Mouse (Mus musculus) hindbrain, embryonic 14.5 days (tissue): Measurements from ENCODE around the gene Defb29. TPM values are rescaled to one million over a fixed set of nuclear protein-coding genes. Genes with fewer than 3 reads are reported as not detected.

ENCODE experiments used
- ATAC-seq: fragments of 200-750 bp; cut with Nextera tagmentation; 2 replicates; pipeline ENCODE4 v1.8.0; 2017; ENCODE audit warnings: moderate number of reproducible peaks, mild to moderate bottlenecking, moderate TSS enrichment, moderate library complexity; ENCODE audit not compliant: low FRiP score
- DNase-seq: peaks from one replicate; pipeline ENCODE4 v3.0.0-alpha.2; 2015; ENCODE audit warnings: low spot score
- H3K27ac ChIP-seq: fragments of 300-500 bp; sonication (generic); 2 replicates; pipeline ENCODE4 v1.5.1; 2014; ENCODE audit warnings: mild to moderate bottlenecking, moderate library complexity
- H3K27me3 ChIP-seq: fragments of 300-500 bp; sonication (generic); 2 replicates; pipeline ENCODE4 v1.6.1; 2014; ENCODE audit warnings: mild to moderate bottlenecking, low read length, mixed read lengths; ENCODE audit not compliant: control insufficient read depth, insufficient read depth
- H3K36me3 ChIP-seq: fragments of 300-500 bp; sonication (generic); replicated peaks from 2 replicates; pipeline ENCODE4 v1.6.1; 2014; ENCODE audit not compliant: control insufficient read depth, insufficient read depth
- H3K4me1 ChIP-seq: fragments of 300-500 bp; sonication (generic); replicated peaks from 2 replicates; pipeline ENCODE4 v1.6.1; 2014; ENCODE audit warnings: antibody characterized with exemption, low read length, mixed read lengths; ENCODE audit not compliant: control insufficient read depth, insufficient read depth
- H3K4me2 ChIP-seq: fragments of 300-500 bp; sonication (generic); replicated peaks from 2 replicates; pipeline ENCODE4 v1.6.1; 2014; ENCODE audit warnings: mild to moderate bottlenecking, moderate library complexity
- H3K4me3 ChIP-seq: fragments of 300-500 bp; sonication (generic); replicated peaks from 2 replicates; pipeline ENCODE4 v1.5.1; 2014; ENCODE audit warnings: mild to moderate bottlenecking, low read length
- H3K9ac ChIP-seq: fragments of 300-500 bp; sonication (generic); 2 replicates; pipeline ENCODE4 v1.6.1; 2014
- H3K9me3 ChIP-seq: fragments of 300-500 bp; sonication (generic); 2 replicates; pipeline ENCODE4 v1.6.1; 2016; ENCODE audit warnings: low read length; ENCODE audit not compliant: control insufficient read depth
- WGBS: fragments of 180-500 bp; shearing (Covaris S2); extraction: QIAGEN DNeasy Blood & Tissue Kit; methylation state at CpG from one replicate; pipeline ENCODE4 v1.1.7; 2014; 5-methylcytosine and 5-hydroxymethylcytosine counted together
- polyA plus RNA-seq: library from polyadenylated mRNA; unstranded; fragments of >200 nt; fragmentation: Nextera tagmentation; extraction: Ambion mirVana; gene quantifications from 2 replicates; pipeline ENCODE4 v1.2.1, GENCODE M21; 2014

Defb29 gene
- polyA plus RNA-seq: not detected in 2 replicates

DNA sequence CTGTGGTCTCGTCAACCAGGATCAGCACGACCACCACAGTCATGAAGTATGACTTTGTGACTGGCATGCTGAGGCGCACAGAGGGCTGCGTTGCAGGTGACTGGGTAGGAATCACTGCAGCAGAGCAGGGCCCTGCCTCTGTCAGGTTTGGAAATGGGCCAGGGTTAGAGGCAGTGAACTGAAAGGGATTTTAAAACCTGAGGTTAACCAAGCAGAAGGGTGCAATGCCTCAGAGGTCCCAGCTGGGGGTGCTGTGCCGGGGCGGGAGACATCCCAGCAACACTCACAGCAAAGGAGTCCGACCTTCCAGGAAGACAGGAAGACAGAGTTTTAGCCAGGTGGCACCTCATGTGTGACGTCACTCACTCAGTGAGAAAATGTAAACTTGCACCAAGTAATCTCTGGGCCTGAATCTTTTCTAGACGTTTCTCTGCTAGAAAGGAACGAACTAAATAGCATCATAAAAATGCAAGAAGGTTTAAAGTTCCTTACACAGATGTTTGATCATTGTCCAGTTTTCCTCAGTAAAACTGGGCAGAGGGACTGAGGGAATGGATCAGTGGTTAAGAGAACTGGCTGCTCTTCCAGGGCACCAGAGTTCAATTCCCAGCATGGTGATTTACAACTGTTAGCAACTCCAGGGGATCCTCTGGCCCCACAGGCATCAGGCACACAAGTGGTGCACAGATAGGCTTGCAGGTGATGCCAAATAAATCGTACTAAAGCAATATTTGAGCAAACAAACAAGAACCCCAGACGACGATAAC, at the start of gene Defb29:
TSS of gene Defb29 (minus strand) at position 155 of the 767 bp plus-strand sequence.
- Histone ChIP-seq H3K4me3 (no peak within 1 kb of the TSS), H3K27me3 (no peaks in the 10 kb centered on the region), H3K4me2 (no peak within 1 kb of the TSS), H3K4me1 (no peaks in the 10 kb centered on the region), H3K36me3 (no peaks in the 10 kb centered on the region), H3K9ac (no peak within 1 kb of the TSS), H3K9me3 (no peaks in the 10 kb centered on the region), H3K27ac (no peak within 1 kb of the TSS)
- DNase-seq (no peak), ATAC-seq (no peak)
- 57% methylated on average over 13 of the region's 13 CpGs for WGBS

DNA sequence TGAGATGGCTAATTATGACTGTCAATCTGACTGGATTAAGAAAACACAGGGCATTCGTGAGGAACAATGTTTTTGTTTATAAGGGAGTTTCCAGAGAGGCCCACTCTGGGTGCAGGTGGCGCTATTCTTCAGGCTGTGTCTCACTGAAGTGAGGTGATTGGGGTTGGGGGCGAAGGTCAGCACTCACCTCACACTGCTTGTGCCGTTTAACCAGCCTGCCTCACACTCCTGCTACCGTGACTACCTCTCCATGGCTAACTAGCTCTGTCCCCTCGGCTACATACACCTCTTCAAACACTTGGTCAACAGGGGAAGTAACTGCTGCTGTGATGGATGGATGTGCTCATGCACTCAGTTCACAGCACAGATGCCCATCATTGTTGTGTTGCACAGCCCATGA, 49.1 kb upstream of the Defb29 start:
- H3K4me1 ChIP-seq: no peaks in the 10 kb centered on the region
- no peak for ATAC-seq
- H3K4me3 ChIP-seq: no peak overlapping the region
- no peak overlapping the region for H3K27ac ChIP-seq
- no peak overlapping the region for H3K4me2 ChIP-seq
- H3K9me3 ChIP-seq: no peaks in the 10 kb centered on the region
- H3K27me3 ChIP-seq: no peaks in the 10 kb centered on the region
- no peaks in the 10 kb centered on the region for H3K36me3 ChIP-seq
- 55% methylated on average over 6 of the region's 6 CpGs for whole genome bisulfite sequencing
- no peak overlapping the region for H3K9ac ChIP-seq
- DNase-seq: no peak

DNA sequence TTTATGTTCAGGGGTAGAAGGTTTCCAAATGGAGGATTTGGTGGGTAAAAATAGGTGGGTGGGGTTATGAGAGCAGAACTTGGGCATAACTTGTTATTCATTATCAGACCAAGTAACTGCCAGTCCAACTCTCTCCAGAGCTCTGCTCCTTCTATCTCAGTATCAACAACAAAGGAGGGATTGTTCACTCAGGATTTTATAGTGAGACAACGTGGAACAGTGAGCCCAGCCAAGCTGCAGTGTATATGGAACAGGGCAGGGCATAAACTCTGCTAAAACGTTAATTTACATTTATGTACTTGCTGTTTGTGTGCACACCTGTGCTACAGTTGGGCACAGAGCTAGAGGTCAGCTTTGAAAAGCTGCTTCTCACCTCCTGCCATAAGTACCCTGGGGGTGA, 48.6 kb upstream of the Defb29 start:
- Histone ChIP-seq H3K4me1 (no peaks in the 10 kb centered on the region), H3K27ac (no peak overlapping the region), H3K36me3 (no peaks in the 10 kb centered on the region), H3K9me3 (no peaks in the 10 kb centered on the region), H3K9ac (no peak overlapping the region), H3K27me3 (no peaks in the 10 kb centered on the region), H3K4me2 (no peak overlapping the region), H3K4me3 (no peak overlapping the region)
- DNase-seq: no peak
- WGBS: 55% methylated on average over 2 of the region's 2 CpGs
- no peak for ATAC-seq

DNA sequence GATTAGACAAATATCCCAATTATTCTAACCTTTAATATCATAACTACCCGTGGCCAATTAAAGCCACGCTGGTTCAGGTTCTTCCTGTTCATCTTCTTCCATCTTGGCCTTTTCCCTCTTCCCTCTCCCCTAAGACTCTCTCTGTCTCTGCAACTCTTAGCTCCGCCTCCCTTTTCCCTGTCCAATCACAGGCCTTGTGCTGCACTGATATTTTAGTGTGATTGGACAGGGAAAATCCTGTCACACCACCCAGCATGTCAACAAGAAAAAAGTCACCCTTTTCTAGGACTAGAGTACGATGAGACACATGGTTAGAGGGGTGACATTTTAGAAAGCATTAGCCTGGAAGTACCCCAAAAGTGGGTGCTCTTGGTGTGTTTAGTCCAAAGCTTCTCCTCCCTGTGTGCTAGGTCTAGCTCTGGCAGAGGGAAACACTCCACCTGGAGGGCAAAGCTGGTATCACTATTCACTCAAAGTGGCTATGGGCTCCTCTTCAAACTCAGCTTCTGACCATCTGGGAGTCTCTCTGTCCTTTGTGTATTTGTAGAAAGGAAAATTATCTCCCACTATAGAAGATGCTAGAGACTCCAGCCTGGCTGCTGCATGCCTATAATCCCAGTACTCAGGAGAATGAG, 47.1 kb upstream of the Defb29 start:
- DNase-seq: no peak
- ATAC-seq: no peak
- Histone ChIP-seq H3K27ac (no peak overlapping the region), H3K4me1 (no peaks in the 10 kb centered on the region), H3K4me3 (no peak overlapping the region), H3K9me3 (no peaks in the 10 kb centered on the region), H3K36me3 (no peaks in the 10 kb centered on the region), H3K9ac (no peak overlapping the region), H3K27me3 (no peaks in the 10 kb centered on the region), H3K4me2 (no peak overlapping the region)
- 72% methylated on average over 4 of the region's 4 CpGs for WGBS

DNA sequence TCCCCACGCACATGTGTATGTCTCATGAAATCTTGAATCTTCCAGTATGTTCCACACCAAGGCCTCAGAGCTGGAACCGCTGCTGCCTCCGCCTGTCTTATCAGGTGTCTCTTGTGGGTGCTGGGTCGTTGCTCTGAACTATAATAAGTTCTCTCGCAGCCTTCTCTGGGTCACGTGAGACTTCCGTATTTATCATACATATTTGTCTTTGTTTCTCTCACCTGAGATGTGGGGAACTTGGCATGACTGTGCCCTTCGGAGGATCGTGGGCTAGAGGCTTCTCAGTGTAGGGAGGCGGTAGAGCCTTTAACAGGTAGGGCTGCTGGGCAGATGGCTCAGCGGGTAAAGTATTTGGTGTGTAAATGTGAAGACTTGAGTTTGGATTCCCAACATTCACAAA, 40.7 kb upstream of the Defb29 start:
- Histone ChIP-seq H3K4me3 (no peak overlapping the region), H3K27ac (no peak overlapping the region), H3K36me3 (no peaks in the 10 kb centered on the region), H3K4me2 (no peak overlapping the region), H3K9me3 (no peaks in the 10 kb centered on the region), H3K4me1 (no peaks in the 10 kb centered on the region), H3K9ac (no peak overlapping the region), H3K27me3 (no peaks in the 10 kb centered on the region)
- WGBS: 92% methylated on average over 11 of the region's 11 CpGs
- DNase-seq (no peak), ATAC-seq (no peak)

DNA sequence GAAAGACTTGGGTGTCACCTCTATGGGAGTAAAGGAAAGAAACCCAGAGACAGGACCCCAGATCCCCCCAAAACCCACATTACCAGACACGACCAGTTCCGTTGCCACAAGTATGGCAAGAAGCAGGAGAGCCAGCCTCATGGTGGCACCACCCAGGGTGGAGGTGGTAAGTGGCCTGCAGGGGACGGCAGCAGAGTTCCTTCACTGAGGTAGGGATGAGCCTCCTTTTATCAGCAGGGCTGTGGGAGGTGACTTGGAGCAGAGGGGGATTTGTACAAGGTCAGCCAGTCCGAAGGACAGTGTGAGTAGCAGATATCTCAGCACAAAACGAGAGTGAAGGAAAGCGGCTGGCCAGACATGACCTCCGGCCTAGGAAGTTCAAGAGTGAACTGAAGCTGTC, 40.2 kb upstream of the Defb29 start, which contains the start of gene Defb19:
TSS of gene Defb19 (minus strand) at position 206 of the 400 bp plus-strand sequence.
- H3K4me1 ChIP-seq: no peaks in the 10 kb centered on the region
- DNase-seq (no peak), ATAC-seq (no peak)
- no peak within 1 kb of the TSS for H3K9ac ChIP-seq
- no peaks in the 10 kb centered on the region for H3K27me3 ChIP-seq
- no peaks in the 10 kb centered on the region for H3K36me3 ChIP-seq
- H3K27ac ChIP-seq: no peak within 1 kb of the TSS
- no peaks in the 10 kb centered on the region for H3K9me3 ChIP-seq
- WGBS: 72% methylated on average over 7 of the region's 7 CpGs
- no peak within 1 kb of the TSS for H3K4me2 ChIP-seq
- H3K4me3 ChIP-seq: no peak within 1 kb of the TSS

DNA sequence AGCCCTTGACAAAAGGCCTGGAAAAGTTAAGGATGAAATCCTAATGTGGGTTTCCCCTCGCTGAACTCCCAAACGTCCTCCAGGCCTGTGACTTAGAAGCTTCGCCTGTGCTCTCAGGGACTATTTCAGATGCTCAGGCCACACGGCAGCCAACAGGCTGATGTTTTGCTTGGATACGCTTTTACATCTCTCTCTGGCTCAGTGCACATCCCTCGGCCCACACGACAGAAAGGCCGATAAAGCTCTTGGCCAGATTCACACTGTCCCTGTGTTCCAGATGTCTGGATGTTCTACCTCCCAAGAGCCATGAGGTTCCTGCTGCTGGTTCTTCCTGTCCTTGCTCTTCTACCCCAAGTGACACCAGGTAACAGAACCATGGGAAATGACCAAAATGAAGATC, 33.6 kb upstream of the Defb29 start:
- H3K9ac ChIP-seq: no peak overlapping the region
- H3K4me1 ChIP-seq: no peaks in the 10 kb centered on the region
- no peaks in the 10 kb centered on the region for H3K27me3 ChIP-seq
- H3K36me3 ChIP-seq: no peaks in the 10 kb centered on the region
- no peaks in the 10 kb centered on the region for H3K9me3 ChIP-seq
- H3K4me2 ChIP-seq: no peak overlapping the region
- ATAC-seq (no peak), DNase-seq (no peak)
- no peak overlapping the region for H3K27ac ChIP-seq
- no peak overlapping the region for H3K4me3 ChIP-seq
- 85% methylated on average over 8 of the region's 8 CpGs for WGBS

DNA sequence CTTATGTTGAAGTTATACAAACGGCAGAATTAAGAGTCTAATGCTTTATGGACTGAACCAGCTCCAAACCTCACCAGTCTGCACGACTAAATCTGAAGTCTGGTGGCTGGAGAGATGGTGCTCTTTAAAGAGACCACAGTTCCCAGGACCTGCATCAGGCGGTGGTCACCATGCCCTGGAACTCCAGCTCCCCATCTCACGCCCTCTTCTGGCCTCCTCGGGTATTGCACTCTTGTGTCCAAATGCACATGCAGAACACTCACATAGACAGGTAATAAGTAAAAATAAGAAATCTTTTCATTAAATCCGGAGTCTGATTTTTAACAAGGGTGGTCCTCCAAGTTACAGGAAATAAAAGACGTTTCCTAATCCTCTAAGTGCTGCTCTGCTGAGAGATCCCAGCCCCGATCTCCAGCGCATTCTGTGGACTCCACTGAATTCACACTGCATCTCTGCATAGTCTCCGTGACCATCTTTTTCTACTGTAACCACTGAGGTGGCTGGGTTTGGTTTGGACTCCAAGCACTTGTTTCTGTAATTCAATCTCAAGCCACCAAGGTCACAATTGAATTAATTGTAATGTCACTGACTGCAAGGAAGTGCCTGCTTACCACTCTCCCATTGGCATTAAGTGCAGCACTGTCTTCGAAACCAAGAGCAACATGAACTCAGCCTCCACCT, 32.4 kb upstream of the Defb29 start, which contains the start of gene Defb21:
TSS of gene Defb21 (plus strand) at position 631 of the 681 bp plus-strand sequence.
- H3K4me1 ChIP-seq: no peaks in the 10 kb centered on the region
- no peak within 1 kb of the TSS for H3K4me2 ChIP-seq
- H3K36me3 ChIP-seq: no peaks in the 10 kb centered on the region
- H3K9ac ChIP-seq: no peak within 1 kb of the TSS
- no peak for ATAC-seq
- no peak for DNase-seq
- no peak within 1 kb of the TSS for H3K4me3 ChIP-seq
- H3K27ac ChIP-seq: no peak within 1 kb of the TSS
- no peaks in the 10 kb centered on the region for H3K9me3 ChIP-seq
- no peaks in the 10 kb centered on the region for H3K27me3 ChIP-seq
- WGBS: 63% methylated on average over 11 of the region's 11 CpGs

DNA sequence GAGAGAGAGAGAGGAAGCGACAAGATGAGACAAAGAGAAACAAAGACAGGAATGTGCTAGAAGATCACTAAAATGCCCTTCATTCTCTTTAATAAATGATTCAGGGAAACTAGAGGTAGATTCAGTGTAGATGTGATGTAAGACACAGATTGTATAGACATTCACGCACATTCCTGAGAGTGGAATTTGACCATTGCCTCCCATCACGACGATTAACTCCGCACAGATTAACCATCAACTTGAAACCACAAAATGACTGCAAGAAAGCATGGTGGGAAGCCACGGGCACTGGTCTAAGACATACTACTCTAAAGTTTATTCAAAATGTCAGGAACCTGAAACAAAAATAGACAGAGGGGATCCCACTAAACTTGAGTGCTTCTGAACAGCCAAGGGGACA, 30.4 kb upstream of the Defb29 start:
- DNase-seq: no peak
- 85% methylated on average over 6 of the region's 6 CpGs for WGBS

More for the DNA sequence above, 30.4 kb upstream of the Defb29 start:
- Histone ChIP-seq H3K4me3 (no peak overlapping the region), H3K36me3 (no peaks in the 10 kb centered on the region), H3K4me2 (no peak overlapping the region), H3K9me3 (no peaks in the 10 kb centered on the region), H3K27ac (no peak overlapping the region), H3K4me1 (no peaks in the 10 kb centered on the region), H3K9ac (no peak overlapping the region), H3K27me3 (no peaks in the 10 kb centered on the region)
- no peak for ATAC-seq
